Mouse (Mus musculus) hindbrain, embryonic 14.5 days (tissue): ENCODE data around the gene Ccdc85c. TPM values are rescaled to one million over a fixed set of nuclear protein-coding genes. Genes with fewer than 3 reads are reported as not detected.

ENCODE experiments used
- ATAC-seq: fragments of 200-750 bp; cut with Nextera tagmentation; 2 replicates; pipeline ENCODE4 v1.8.0; 2017; ENCODE audit warnings: moderate number of reproducible peaks, mild to moderate bottlenecking, moderate TSS enrichment, moderate library complexity; ENCODE audit not compliant: low FRiP score
- DNase-seq: peaks from one replicate; pipeline ENCODE4 v3.0.0-alpha.2; 2015; ENCODE audit warnings: low spot score
- H3K27ac ChIP-seq: fragments of 300-500 bp; sonication (generic); 2 replicates; pipeline ENCODE4 v1.5.1; 2014; ENCODE audit warnings: mild to moderate bottlenecking, moderate library complexity
- H3K27me3 ChIP-seq: fragments of 300-500 bp; sonication (generic); 2 replicates; pipeline ENCODE4 v1.6.1; 2014; ENCODE audit warnings: mild to moderate bottlenecking, low read length, mixed read lengths; ENCODE audit not compliant: control insufficient read depth, insufficient read depth
- H3K36me3 ChIP-seq: fragments of 300-500 bp; sonication (generic); replicated peaks from 2 replicates; pipeline ENCODE4 v1.6.1; 2014; ENCODE audit not compliant: control insufficient read depth, insufficient read depth
- H3K4me1 ChIP-seq: fragments of 300-500 bp; sonication (generic); replicated peaks from 2 replicates; pipeline ENCODE4 v1.6.1; 2014; ENCODE audit warnings: antibody characterized with exemption, low read length, mixed read lengths; ENCODE audit not compliant: control insufficient read depth, insufficient read depth
- H3K4me2 ChIP-seq: fragments of 300-500 bp; sonication (generic); replicated peaks from 2 replicates; pipeline ENCODE4 v1.6.1; 2014; ENCODE audit warnings: mild to moderate bottlenecking, moderate library complexity
- H3K4me3 ChIP-seq: fragments of 300-500 bp; sonication (generic); replicated peaks from 2 replicates; pipeline ENCODE4 v1.5.1; 2014; ENCODE audit warnings: mild to moderate bottlenecking, low read length
- H3K9ac ChIP-seq: fragments of 300-500 bp; sonication (generic); 2 replicates; pipeline ENCODE4 v1.6.1; 2014
- H3K9me3 ChIP-seq: fragments of 300-500 bp; sonication (generic); 2 replicates; pipeline ENCODE4 v1.6.1; 2016; ENCODE audit warnings: low read length; ENCODE audit not compliant: control insufficient read depth
- WGBS: fragments of 180-500 bp; shearing (Covaris S2); extraction: QIAGEN DNeasy Blood & Tissue Kit; methylation state at CpG from one replicate; pipeline ENCODE4 v1.1.7; 2014; 5-methylcytosine and 5-hydroxymethylcytosine counted together
- polyA plus RNA-seq: library from polyadenylated mRNA; unstranded; fragments of >200 nt; fragmentation: Nextera tagmentation; extraction: Ambion mirVana; gene quantifications from 2 replicates; pipeline ENCODE4 v1.2.1, GENCODE M21; 2014

Ccdc85c gene
- polyA plus RNA-seq, 1 experiment from 2014 or later, result 16.5 TPM

DNA sequence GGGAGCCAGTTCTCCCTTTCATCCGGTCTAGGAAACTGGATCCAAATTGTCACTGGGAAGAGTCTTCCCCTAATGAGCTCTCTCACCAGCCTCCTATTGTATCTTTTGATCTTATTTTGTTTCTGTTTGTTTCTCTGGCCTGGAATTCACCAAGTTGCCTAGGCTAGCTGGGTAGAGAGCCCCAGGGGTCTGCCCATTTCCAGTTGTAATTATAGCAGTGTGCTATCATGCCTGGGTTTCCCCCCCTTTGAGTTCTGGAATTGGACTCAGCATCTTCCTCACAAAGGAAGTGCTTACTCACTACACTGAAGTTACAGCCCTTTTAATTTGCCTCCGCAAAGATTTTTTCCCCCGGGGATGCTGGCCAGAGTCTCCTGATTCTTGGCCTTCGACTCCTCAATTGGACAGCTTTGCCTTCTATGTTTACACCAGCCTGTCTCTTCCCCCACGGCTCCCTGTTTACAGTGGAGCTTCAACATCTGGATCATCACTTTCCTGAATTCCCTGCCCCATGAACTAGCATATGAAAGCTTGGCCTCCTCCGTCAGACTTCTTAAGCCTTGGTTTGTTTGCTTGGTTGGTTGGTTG is 28.6 kb upstream of the Ccdc85c start:
- H3K27me3 ChIP-seq, result 0 out of 2 replicates have a peak, but pooled peaks cover 5% of the 10 kb centered on the region
- ATAC-seq (no peak), DNase-seq (no peak)
- H3K27ac ChIP-seq, result no peak overlapping the region
- H3K4me3 ChIP-seq, result no peak overlapping the region
- H3K9me3 ChIP-seq, result no peaks in the 10 kb centered on the region
- no peak overlapping the region for H3K9ac ChIP-seq
- 48% methylated on average over 6 of the region's 6 CpGs for WGBS
- no peaks in the 10 kb centered on the region for H3K36me3 ChIP-seq
- peaks cover 8% of the 10 kb centered on the region for H3K4me1 ChIP-seq
- H3K4me2 ChIP-seq, result no peak overlapping the region

DNA sequence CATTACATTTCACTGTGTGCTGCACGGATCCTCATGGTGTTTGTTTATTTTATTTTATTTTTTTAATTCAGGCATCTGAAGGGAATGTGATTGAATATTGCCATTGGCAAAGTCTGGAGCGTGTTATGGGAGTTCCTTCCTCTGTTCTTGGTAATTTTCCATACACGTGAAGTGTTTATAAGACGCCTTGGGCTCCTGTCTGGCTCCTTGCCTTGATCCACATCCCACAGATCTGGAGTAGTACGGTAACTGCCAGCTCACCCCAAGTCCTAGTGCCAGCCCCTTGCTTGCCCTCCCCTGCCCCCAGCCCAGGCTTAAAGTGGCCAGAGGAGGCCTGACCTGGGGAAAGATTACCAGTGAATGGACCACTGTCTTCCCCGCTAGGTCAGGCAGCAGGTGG is 25.8 kb upstream of the Ccdc85c start:
- Histone ChIP-seq H3K27ac (no peak overlapping the region), H3K9ac (no peak overlapping the region), H3K4me3 (no peak overlapping the region), H3K9me3 (no peaks in the 10 kb centered on the region), H3K36me3 (no peaks in the 10 kb centered on the region), H3K4me1 (peaks cover 3% of the 10 kb centered on the region; the same call in 1 of the 2 replicates), H3K4me2 (no peak overlapping the region), H3K27me3 (0 out of 2 replicates have a peak, but pooled peaks cover 5% of the 10 kb centered on the region)
- 78% methylated on average over 6 of the region's 6 CpGs for WGBS
- DNase-seq, result no peak
- no peak for ATAC-seq

DNA sequence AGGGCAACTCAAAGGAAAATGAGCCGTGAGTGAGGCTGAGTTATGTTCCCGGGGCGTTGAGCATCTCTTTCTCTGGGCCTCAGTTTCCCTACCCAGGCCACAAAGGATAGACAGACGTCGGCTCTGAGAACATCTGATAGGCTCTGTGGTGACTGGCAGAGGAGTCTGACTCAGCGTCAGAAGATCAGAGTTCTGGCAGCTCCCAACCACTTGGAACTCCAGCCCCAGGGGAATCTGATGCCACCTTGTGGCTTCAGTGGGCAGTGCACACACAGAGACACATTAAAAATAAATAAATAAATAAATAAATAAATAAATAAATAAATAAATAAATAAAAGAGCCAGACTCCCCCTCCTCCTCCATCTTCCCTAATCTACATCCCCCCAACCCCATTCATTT is 21.8 kb upstream of the Ccdc85c start:
- ATAC-seq, result no peak
- no peaks in the 10 kb centered on the region for H3K27me3 ChIP-seq

DNA sequence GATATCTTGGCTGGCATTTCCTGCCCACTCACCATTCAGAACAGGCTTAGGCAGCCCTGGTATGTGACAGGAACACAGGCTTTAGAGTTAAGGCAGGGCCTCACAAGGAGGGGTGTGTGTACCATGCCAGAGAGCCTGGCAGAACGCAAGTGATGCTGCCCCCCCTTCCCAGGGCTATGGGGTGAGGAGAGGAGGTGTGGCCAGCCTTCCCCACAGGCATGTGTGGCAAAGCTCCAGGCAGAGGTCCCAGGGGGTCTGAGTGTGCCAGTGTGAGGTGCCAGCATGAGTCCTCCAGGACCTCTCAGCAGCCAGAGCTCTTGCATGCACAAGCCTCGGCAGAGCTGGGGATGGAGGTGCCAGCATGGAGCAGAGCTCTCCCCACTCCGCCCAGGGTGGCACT is 19.4 kb upstream of the Ccdc85c start:
- no peak overlapping the region for H3K9ac ChIP-seq
- no peaks in the 10 kb centered on the region for H3K36me3 ChIP-seq
- DNase-seq, result no peak
- 65% methylated on average over 3 of the region's 3 CpGs for WGBS
- ATAC-seq, result no peak
- H3K27me3 ChIP-seq, result no peaks in the 10 kb centered on the region
- no peak overlapping the region for H3K27ac ChIP-seq
- H3K4me2 ChIP-seq, result no peak overlapping the region
- no peaks in the 10 kb centered on the region for H3K9me3 ChIP-seq
- peaks cover 7% of the 10 kb centered on the region for H3K4me1 ChIP-seq
- no peak overlapping the region for H3K4me3 ChIP-seq

More for the DNA sequence above, 21.8 kb upstream of the Ccdc85c start:
- DNase-seq, result peak; percentile 54
- H3K9me3 ChIP-seq, result no peaks in the 10 kb centered on the region
- peaks cover 7% of the 10 kb centered on the region for H3K4me1 ChIP-seq
- no peak overlapping the region for H3K4me2 ChIP-seq
- no peak overlapping the region for H3K9ac ChIP-seq
- H3K27ac ChIP-seq, result no peak overlapping the region
- WGBS, result 92% methylated on average over 6 of the region's 6 CpGs
- H3K4me3 ChIP-seq, result no peak overlapping the region
- no peaks in the 10 kb centered on the region for H3K36me3 ChIP-seq

DNA sequence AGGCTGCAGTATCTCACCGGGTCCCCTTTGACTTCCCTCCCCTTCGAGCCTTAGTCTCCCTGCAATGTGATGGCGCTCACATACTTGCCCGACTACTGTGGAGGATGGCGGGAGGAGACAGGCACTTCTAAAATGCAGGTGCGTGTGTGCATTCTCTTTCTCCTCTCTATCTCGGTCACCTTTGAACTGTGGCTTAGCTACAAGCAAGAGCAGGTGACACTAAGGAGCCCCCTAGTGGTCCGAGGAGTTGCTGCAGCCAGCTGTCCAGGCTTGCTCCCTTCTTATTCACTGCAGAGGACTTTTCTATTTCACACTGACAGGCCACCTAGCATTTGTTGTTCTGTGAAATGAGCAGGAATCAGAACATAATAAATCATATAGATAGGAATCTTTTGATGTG is 17.7 kb upstream of the Ccdc85c start:
- Histone ChIP-seq H3K36me3 (no peaks in the 10 kb centered on the region), H3K4me3 (no peak overlapping the region), H3K27me3 (no peaks in the 10 kb centered on the region), H3K27ac (no peak overlapping the region), H3K9me3 (no peaks in the 10 kb centered on the region), H3K4me1 (peaks cover 7% of the 10 kb centered on the region), H3K9ac (no peak overlapping the region), H3K4me2 (peak overlapping the region; percentile 43)
- WGBS, result 2% methylated on average over 8 of the region's 8 CpGs
- DNase-seq, result peak; percentile 79
- ATAC-seq, result peak; percentile 53; the same call in 1 of the 2 replicates

DNA sequence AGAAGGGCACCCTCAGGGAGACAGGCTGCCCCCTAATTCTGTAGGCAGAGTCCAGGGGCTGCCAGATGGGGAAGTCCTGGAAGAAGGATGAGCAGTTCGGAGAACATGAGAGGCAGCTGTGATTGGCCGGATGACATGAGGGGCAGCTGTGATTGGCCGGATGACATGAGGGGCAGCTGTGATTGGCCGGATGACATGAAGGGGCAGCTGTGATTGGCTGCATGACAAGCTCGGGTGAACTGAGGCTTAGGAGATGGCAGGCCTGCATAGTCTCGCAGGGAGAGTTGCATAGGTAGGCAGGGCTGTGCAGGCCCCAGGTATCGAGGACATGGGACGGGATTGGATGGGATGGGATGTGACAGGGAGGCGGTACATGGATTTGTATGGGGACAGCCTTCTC is 17.2 kb upstream of the Ccdc85c start:
- Histone ChIP-seq H3K4me2 (peak overlapping the region; percentile 43), H3K36me3 (no peaks in the 10 kb centered on the region), H3K9me3 (no peaks in the 10 kb centered on the region), H3K9ac (no peak overlapping the region), H3K27me3 (no peaks in the 10 kb centered on the region), H3K4me3 (no peak overlapping the region), H3K27ac (no peak overlapping the region), H3K4me1 (peaks cover 7% of the 10 kb centered on the region)
- ATAC-seq (peak; percentile 78), DNase-seq (peak; percentile 57)
- WGBS, result 8% methylated on average over 9 of the region's 9 CpGs

DNA sequence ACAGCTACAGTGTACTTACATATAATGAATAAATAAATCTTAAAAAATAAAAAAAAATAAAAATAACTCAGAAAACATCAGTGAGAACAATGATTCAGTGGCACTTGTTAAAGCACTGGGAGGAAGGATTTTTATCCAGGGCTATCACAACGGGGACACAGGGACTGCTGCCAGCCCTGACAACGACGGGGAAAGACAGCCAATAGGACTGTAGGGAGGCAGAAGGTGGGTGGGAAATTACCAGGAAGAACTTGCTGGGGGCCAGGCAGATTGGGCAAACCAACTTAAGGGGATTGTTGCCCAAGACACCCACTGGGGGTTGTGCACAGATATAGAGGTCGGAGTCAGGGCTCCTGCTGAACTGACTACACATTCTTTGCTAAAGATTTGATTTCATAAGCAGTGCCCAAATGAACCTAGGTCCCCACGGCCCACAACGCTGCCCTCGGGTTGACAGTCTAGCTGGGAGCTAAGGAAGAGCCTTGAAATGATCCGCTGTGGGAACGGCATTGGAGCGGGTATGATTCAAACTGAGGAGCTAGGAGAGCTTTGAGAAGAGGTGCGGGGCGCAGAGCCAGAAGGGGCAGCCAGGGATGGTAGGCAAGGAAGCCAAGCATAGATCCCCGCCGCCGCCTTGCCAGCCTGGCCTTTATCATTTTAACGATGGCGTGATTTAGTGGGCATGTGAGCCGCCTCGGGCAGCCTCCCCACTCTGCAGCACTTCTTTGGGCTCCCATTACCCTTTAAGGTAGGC is 13.1 kb upstream of the Ccdc85c start:
- Histone ChIP-seq H3K4me3 (no peak overlapping the region), H3K4me2 (no peak overlapping the region), H3K9me3 (no peaks in the 10 kb centered on the region), H3K4me1 (peaks cover 22% of the 10 kb centered on the region), H3K27ac (no peak overlapping the region), H3K27me3 (no peaks in the 10 kb centered on the region), H3K36me3 (no peaks in the 10 kb centered on the region), H3K9ac (no peak overlapping the region)
- WGBS, result 74% methylated on average over 19 of the region's 19 CpGs
- ATAC-seq (no peak), DNase-seq (no peak)

DNA sequence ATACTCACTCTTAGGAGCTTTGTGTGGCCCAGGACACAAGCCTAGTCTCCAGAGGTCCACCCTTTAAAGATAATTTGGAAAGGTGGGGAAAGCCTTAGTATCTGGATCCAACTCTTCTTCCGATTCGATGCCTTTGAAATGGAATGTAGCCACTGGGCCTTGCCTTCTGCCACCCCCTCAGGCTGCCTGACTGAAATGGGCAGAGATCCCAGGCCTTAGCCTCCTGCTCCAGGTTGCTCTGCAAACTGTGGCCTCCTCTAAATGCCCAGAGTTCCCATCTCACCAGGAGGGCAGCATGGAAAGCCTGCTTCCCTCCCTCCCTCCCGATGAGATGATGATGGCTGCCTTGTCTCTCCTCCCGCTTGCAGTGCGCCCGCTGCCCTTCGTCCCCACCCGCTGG is 11.8 kb upstream of the Ccdc85c start:
- WGBS, result 93% methylated on average over 8 of the region's 8 CpGs
- Histone ChIP-seq H3K4me1 (peaks cover 15% of the 10 kb centered on the region), H3K4me2 (no peak overlapping the region), H3K4me3 (no peak overlapping the region), H3K27ac (no peak overlapping the region), H3K9ac (no peak overlapping the region), H3K27me3 (no peaks in the 10 kb centered on the region), H3K36me3 (no peaks in the 10 kb centered on the region), H3K9me3 (no peaks in the 10 kb centered on the region)
- ATAC-seq, result no peak
- DNase-seq, result no peak

DNA sequence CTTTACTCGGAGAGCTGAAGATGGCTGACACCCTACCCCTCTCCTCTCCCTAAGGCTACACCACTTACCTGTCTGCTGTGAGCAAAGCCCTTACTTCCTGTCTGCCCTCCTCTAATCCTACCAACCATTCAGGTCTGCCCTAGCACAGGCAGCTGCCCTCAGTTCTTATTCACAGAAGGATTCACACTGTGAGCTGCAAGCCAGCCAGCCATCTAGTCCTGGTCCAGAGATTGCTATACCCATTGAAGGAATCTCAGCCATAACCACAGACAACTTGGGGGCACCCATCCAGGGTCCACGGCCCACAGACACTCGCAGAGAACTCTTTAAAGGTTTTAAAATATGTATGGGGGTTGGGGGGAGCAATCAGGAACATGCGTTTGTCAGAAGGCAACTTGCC is 11.2 kb upstream of the Ccdc85c start:
- DNase-seq (no peak), ATAC-seq (no peak)
- H3K27me3 ChIP-seq, result no peaks in the 10 kb centered on the region
- H3K4me1 ChIP-seq, result peaks cover 15% of the 10 kb centered on the region
- H3K4me3 ChIP-seq, result no peak overlapping the region
- H3K4me2 ChIP-seq, result no peak overlapping the region
- WGBS, result 80% methylated on average over 4 of the region's 4 CpGs
- H3K27ac ChIP-seq, result no peak overlapping the region
- H3K36me3 ChIP-seq, result no peaks in the 10 kb centered on the region
- H3K9ac ChIP-seq, result no peak overlapping the region
- no peaks in the 10 kb centered on the region for H3K9me3 ChIP-seq
